Mouse (Mus musculus) layer of hippocampus, adult 8-10 months (tissue): ENCODE measurements around the gene Rrad. TPM values are rescaled to one million over a fixed set of nuclear protein-coding genes. Genes with fewer than 3 reads are reported as not detected.
A peak's percentile ranks its signal among the peaks of the same experiment; 100 is the strongest.
"Not testable (repeated sequence)": the region's sequence is repeated elsewhere in the genome, so short reads cannot be mapped to it uniquely, and the experiment has no call there.

Experiments used
- DNase-seq, 2 experiments: peaks; one replicate each; pipeline ENCODE4 v3.0.0; 2022; ENCODE audit warnings: low spot score in 2 of 2
- total RNA-seq, 4 experiments: library from RNA; stranded (reverse); gene quantifications; 2 replicates each; pipeline ENCODE4 v1.2.4; 2022

The Rrad gene
- total RNA-seq: 1 to 10 TPM; 1.5 to 3.2 (median 1.9) TPM

DNA sequence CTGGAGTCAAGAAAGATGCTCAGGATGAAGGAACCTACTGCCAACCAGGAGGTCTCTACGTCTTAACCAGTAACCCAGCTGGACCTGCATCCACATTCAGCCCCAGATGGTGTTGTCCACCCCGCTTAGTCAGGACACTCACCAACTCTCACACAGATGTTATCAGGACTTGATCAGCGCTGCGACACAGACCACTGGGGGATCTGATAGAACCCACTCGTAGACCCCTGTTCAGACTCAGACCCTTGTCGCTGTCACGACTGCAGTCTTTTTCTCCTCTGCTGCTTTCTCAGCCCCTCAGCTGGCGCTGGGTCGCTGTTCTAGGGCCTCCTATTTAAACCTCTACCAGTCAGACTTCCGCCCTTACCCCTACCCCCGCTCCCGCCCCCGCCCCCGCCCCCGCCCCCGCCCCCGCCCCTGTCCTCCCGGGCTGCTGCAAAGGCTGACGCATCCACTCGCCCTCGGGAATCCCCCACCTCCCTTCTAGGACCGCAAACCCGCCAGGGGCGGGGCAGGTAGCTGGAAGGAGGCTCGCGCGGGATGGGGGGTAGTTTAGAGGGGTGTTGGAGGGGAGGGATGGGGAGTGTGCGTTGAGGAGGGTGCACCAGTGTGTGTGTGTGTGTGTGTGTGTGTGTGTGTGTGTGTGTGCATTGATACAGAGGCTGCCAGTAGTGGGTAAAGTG lies at the start of gene Rrad:
Rrad (minus strand) TSS at position 347 of the 683 bp plus-strand sequence.
- DNase-seq: peak in 1 of 2 experiments; percentile 3

DNA sequence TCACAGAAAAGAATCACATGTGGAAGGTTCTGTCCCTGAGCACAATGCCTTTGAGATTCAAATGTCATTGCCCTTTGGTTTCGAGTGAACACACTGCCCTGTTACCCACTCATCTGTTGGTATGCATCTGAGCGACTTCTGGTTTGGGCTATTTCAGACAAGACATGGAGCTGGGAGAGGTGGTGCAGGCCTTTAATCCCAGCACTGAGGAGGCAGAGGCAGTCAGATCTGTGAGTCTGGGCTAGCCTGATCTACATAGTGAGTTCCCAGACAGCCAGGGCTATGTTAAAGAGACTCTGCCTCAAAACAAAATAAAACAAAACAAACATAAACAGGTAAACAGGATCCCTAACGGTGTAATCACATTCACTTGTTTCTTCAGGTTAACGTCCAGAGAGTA lies 24.5 kb upstream of the Rrad start:
- no peak for DNase-seq

DNA sequence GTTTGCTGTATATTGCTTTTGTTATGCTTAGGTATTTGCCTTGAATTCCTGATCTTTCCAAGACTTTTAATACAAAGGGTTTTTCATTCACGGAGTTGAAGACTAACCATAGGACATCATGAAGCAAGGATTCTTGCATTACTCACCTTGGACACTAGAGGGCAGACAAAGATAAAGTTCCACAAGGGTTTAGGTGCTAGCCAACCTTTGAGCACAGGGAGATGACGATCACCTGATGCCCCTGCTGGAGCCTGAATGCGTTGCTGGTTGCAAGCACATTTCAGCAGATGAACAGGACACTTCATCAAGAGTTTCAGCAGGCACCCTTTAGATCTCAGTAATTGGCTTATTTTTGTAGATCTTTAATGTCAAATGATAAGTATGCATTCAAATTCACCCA lies 23.9 kb upstream of the Rrad start:
- DNase-seq: peak; percentile 72 to 77

DNA sequence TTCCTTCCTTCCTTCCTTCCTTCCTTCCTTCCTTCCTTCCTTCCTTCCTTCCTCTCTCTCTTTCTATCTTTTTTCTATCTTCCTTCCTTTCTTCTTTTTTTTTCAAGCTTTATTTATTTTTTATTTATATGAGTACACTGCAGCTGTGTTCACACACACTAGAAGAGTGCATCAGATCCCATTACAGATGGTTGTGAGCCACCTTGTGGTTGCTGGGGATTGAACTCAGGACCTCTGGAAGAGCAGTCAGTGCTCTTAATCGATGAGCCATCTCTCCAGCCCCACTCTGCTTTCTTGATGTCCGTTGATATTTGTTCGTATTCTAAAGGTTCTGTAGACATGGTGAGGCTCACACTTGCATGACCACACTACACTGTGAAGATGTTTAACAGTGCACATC lies 13.1 kb upstream of the Rrad start:
- not testable (repeated sequence) for DNase-seq

DNA sequence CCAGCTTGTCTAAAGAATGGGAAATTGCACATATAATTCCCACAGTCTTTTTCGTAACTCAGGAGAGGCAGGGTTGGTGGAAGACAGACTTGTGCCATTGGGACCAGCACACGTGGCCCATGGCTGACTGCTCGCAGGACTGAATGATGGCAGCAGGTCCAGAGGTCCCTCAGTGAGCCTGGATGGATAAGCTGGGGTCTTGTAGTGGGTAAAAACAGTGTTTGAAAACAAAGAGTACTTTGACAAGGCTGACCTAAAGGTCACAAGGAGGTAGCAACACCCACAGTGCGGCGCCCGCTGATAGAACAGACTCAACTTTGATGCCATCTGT lies 11.2 kb upstream of the Rrad start:
- no peak for DNase-seq

DNA sequence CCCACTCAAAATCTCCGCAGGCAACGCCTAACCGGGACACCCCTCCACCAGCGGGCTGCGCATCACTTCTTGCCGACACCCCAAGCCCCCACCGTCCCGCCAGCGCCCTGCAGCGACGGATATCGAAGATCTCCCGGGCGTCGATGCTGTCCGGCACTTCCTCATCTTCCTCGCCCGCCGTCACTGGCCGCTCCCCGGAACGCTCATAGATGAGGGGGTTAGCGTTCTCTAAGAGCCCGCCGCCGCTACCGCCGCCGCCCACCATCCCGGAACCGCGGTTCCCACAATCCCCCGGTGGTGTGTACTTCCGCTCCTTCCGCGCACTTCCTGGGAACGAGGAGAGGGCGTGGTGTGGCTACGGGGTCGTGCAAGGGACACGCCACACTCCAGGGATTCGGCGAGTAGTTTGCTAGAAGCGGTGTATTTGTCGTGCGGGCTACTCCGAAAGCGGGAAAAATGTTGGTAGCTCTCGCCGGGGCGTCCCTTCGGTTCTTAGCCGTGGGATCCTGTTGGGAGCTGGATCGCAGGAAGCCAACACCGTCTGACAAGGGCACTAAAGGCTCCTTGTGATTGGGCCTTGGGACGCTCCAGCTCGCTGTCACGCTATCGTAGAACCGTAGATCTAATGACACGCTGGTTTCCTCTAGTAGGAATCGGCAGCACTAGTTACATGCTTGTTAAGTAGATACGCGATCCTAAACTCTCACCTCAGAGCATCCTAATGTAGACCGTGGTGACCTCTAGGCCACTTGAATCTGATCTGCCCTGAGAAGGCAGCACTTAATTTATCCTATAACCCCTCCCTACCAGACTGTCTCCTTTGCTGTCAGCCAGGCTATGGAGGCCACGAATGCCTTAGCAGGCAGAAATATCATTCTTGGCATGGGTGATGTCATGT lies 10.5 kb upstream of the Rrad start, which contains the start of gene Ciao2b:
Ciao2b (minus strand) TSS at position 540 of the 898 bp plus-strand sequence.
- DNase-seq: peak; percentile 81 to 87

DNA sequence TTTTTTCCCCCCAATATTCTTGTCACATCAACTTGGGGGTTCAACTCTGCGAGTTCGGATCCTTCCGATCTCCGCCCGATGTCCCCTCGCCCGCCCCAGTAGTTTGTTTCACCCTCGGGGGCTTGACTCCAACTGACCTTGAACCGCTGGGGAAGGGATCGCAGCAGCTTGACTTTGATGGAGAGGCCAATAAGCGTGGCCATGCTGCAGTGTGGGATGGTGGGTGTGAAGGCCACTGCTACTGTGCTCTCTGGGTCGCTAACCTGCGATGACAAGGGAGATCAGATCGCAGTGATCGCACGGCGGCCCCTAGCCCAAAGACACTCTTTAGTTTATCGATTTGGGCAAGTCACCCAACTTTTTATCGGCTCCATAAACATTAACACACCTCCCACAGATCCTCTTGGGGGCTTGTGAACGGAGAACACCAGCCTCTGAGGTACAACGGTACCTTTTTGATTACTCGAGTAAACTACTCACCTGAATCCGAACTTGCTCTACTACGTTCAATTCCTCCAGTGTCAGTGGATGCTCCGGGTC lies 9.8 kb upstream of the Rrad start:
- no peak for DNase-seq

DNA sequence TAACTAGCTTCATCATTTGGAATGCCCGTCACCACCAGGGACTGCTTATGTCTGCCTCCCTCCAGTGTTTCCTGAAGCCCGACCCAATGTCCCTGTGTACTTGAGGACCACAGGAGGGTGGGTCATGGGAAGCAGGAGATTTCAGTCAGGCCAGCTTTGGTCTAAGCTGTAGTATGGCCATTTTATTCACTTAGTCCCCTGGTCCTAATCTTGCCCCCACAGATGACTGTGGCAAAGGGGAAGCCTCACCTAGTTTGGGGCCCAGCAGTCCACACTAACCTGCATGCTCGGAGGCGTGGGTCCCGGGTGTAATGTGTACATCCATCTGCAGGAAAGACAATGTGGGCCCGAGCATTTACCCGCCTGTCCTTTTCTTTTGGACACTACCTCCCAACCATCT lies 9.1 kb upstream of the Rrad start:
- no peak for DNase-seq

DNA sequence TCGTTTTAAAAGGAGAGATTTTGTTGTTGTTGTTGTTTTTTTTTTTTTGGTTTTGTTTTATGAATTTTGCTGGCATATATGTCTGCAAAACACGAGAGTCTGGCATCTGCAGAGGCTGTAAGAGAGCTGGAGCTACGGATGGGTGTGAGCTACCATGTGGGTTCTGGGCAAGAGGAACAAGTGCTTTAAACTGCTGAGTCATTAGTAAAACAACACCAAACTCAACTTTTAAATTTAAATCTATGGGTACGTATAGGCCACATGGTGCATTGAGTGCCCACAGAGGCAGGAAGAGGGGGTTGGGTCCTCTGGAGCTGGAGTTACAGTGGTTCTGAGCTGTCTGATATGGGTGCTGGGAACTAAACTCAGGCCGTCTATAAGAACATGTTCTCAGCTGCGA lies 6.9 kb upstream of the Rrad start:
- DNase-seq: no peak

DNA sequence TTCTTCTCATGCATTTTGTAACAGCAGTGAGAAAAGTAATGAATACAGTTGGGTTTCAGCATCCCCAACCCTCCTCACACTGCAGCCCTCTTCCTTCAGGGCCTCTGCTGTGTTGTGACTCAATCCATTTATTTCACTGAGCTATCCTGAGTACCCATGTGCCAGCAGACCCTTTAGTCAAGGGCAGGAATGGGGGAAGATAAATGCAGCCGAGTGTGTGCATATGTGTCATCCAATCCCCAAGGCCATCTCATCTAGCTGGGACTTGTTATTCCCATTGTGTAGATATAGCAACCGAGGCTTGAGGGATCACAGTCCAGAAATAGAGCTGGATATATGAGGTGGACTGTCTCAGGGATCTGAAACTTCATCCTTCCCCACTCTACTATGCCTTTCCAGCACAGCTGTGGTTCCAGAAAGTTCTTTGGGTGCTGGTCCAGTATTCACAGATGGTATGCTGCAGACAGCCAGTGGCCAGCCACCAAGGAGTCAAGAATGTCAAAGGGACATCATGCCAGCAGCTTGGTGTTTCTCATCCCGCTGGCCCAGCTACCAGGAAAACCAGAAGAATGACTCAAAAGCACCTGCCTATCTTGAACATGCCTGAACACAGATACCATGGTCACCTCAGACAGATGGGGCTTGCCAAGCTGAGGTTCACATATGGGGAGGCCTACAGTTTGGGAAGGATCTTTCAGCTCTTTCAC lies 4.0 kb upstream of the Rrad start:
- no peak for DNase-seq

DNA sequence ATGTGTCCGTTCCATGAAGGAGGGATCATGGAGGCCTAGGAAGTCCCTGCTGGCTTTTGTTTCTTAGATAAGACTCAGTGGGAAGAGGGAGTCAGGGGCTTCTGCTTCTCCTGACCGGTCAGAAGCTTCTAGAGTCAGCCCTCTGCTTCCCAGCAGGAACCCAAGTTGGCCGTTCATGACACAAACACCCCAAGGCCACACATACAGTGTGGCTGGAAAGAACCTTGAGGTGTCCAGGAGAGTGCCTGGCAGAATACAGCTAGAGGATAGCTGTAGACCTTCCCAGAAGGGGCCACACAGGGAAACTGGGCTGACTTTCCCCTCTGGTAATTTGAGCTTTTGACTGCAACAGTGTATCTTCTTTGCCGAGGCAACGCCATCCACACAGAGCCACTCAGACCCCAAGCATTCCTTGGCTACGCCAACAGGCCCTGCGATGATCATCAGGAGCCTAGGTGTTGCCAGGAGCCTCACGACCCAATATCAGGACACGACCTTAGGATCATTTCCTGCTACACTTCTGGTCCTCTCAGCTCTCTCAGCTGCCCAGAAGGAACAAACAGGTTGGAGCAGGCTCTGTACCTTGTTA lies 2.1 kb upstream of the Rrad start:
- DNase-seq: no peak

DNA sequence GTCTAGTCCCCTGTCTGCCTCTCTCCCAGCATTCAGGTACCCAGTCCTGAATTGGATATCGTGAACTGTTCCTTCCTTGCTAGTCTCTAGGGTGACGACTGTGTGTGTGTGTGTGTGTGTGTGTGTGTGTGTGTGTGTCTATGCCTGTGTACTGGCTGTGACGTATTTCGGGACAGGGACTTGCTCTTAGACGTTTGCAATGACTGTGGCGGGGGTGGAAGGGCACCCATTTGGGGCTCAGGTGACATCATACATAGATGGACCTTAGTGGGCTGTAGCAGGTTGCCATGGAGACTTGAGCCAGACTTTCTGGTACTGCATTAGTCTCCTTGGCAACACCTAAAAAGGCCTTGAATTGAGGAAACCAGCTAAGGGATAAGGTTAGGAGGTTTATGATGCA lies 1.4 kb upstream of the Rrad start:
- peak in 1 of 2 experiments; percentile 19 for DNase-seq

DNA sequence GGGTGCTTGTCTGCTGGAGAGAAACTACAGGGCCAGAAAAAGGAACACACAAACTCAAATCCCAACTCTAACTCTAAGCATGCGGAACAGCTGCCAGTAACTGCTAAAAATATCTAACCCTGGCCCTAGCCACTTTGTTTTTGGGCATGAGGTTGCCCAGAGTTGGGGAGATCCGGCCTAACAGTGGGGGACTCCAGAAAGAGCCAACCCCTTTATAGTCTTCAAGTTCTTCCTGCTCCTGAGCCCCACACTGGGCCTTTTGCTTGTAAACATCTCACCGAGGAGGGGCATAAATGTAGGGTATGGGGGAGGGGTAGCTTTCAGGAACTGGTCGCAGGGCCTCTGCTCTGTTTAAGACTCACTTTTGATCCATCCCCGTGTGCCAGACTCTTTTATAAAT lies 848 bp upstream of the Rrad start:
- DNase-seq: peak in 1 of 2 experiments; percentile 6

DNA sequence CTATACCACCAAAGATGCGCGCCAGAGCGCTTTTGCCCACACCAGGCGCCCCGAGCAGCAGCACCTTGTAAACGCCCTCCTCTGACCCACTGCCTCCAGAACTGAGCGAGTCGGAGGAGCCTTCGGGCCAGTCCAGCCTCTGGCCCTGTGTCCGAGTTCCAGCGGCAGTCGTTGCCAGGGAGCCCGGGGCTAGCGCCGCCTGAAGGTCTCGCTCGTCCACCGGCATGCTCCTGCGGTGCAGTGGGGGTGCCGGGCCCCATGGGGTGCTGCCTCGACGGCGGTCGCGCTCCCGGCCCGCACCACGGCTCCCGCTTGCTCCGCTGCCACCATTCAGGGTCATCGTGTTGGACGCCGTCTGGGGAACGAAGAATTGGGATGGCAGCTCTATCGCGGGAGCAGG lies 553 bp downstream of the Rrad start:
- DNase-seq: peak in 1 of 2 experiments; percentile 3

DNA sequence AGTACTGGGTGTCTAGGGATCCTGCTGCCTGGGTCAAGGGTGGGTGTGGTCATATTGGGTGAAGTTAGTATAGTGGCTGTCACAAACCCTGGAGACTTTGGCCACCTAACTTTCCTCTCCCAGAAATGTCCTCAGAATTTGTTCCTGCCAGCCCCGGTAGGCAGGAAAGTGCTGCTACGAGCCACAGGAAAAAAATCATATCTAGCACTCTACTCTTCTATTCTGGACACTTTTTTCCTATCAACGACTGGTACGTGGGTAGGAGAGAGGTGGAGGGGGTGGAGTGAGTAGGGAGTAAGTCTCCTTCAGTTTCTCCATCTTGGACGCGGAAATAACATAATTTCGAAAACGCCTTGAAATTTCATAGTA lies 1.0 kb downstream of the Rrad start:
- no peak for DNase-seq

DNA sequence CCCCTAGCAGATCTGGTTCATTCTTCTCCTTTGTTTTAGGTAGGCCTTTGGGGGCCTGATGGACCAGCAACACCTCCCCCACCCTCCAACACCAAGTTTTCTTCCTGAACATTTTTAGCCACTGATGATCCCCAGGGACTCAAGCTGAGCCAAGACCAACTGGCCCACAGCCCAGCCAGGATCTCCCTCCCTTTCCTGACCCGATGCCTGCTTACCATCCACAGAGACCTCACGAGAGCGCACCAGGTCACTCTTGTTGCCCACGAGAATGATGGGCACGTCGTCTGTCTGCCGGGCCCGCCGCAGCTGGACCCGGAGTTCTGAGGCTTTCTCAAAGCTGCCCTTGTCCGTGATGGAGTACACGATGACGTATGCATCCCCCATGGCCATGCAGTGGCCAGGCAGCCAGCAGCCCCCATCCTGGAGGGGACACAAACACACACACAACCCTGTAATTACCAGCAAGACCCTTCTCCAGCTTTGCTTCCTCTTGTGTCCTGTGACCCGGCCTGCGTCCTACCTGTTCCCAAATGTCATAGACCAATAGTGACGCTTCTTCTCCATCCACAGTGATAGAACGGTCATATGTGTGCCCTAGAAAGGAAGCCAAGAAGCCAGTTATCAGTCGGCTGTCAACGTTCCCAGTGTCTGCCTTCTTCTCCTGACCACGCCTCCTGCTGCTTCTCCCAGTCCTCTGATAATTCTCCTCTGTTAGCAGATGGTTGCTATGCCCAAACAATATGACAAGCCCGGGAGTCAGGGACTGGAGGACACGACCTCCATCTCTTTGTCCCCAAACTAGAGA lies 1.6 kb downstream of the Rrad start:
- DNase-seq: peak in 1 of 2 experiments; percentile 2

DNA sequence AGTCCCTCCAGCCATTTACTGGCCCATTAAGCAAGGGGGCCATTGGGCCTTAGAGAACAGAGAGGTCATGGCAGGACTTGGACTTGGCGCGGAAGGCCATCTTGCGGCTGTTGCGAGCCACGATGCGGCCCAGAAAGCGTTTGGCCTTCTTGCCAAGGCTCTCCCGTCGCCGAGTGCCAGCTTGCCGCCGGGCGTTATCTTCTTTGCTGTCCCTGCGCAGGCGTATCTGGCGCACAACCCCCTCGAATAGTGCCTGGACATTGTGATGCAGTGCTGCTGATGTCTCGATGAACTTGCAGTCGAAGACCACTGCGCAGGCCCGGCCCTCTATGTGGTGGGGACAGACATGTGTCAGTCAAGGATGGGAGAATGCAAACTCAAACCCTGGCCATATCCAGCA lies 2.7 kb downstream of the Rrad start:
- peak in 1 of 2 experiments; percentile 1 for DNase-seq

DNA sequence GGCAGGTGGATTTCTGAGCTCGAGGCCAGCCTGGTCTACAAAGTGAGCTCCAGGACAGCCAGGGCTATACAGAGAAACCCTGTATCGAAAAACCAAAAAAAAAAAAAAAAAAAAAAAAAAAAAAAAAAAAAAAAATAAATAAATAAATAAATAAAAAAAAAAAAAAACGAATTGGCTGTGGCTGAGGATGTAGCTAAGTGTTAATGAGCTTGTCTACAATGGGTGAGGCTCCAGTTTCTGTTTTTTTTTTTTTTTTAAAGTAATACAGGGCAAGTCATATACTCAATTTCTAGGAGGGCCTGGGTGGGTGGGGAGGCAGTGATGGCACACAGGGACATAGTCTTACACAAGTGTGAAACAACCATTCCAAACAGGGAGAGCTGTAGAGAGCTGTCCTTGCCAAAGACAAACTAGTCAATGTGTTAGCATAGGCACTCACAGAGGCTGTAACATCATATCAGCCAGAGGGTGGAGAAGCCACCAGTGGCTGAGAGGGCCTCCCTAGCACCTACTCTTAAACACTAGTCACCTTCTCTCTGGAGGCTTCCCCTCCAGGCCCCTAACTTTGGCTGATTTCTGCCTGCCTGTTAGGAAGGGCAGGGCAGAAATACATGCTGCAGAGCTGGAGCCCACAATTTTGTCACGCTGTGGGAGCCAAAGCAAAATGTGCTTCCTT lies 3.9 kb downstream of the Rrad start:
- DNase-seq: no peak

DNA sequence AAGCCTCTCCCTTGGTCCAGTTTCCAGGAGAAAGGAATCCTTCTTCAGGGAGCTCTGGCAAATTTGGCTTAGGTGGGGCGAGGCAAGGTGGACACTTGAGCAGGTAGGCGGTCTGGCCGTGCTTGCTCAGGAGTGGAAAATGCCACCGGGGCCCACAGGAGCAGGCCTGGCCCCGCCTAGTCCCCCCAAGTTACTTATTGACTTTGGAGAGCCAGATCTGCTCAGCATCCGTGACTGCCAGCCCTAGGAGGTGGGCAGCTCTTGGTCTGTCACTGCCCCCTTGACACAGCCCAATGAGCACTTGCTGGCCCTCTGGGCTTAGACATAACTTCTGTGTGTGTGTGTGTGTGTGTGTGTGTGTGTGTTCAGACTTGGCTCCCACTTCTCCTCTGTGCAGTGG lies 7.0 kb downstream of the Rrad start, which contains the start of gene Cdh16:
Cdh16 (minus strand) TSS at position 236 of the 400 bp plus-strand sequence.
- no peak for DNase-seq

DNA sequence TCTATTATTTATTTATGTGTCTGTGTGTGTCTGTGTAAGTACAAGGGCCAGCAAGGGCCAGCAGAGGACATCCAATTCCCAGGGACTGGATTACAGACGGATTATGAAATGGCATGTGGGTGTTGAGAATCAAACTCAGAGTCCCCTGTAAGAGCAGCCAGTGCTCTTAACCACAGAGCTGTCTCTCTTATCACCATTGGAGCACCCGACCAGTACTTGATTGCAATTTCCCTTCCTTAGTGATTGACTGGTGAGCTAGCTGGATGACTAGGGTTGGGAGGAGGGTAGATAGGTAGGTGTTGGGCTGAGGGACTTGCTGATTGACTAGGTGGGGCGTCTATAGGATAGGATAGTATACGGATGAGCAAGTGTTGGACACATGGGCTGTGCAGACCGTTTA lies 10.4 kb downstream of the Rrad start:
- no peak for DNase-seq
